Mouse (Mus musculus) midbrain, embryonic 15.5 days (tissue): Measurements from ENCODE around the gene Clstn2. TPM values are rescaled to one million over a fixed set of nuclear protein-coding genes. Genes with fewer than 3 reads are reported as not detected.

Source experiments
- ATAC-seq: fragments of 200-750 bp; cut with Nextera tagmentation; replicated peaks from 2 replicates; pipeline ENCODE4 v1.8.0; 2017; ENCODE audit warnings: moderate TSS enrichment
- H3K27ac ChIP-seq: fragments of 300-500 bp; sonication (generic); 2 replicates; pipeline ENCODE4 v1.5.1; 2015; ENCODE audit warnings: mild to moderate bottlenecking, inconsistent platforms
- H3K27me3 ChIP-seq: fragments of 300-500 bp; sonication (generic); replicated peaks from 2 replicates; pipeline ENCODE4 v1.6.1; 2015; ENCODE audit warnings: inconsistent platforms
- H3K36me3 ChIP-seq: fragments of 300-500 bp; sonication (generic); replicated peaks from 2 replicates; pipeline ENCODE4 v1.6.1; 2015; ENCODE audit warnings: inconsistent platforms
- H3K4me1 ChIP-seq: fragments of 300-500 bp; sonication (generic); 2 replicates; pipeline ENCODE4 v1.6.1; 2015; ENCODE audit warnings: inconsistent platforms
- H3K4me2 ChIP-seq: fragments of 300-500 bp; sonication (generic); 2 replicates; pipeline ENCODE4 v1.6.1; 2015; ENCODE audit warnings: inconsistent platforms, mild to moderate bottlenecking, moderate library complexity
- H3K4me3 ChIP-seq: fragments of 300-500 bp; sonication (generic); 2 replicates; pipeline ENCODE4 v1.5.1; 2015; ENCODE audit warnings: mild to moderate bottlenecking, inconsistent platforms
- H3K9ac ChIP-seq: fragments of 300-500 bp; sonication (generic); 2 replicates; pipeline ENCODE4 v1.6.1; 2015; ENCODE audit warnings: mild to moderate bottlenecking, inconsistent platforms
- H3K9me3 ChIP-seq: fragments of 300-500 bp; sonication (generic); 2 replicates; pipeline ENCODE4 v1.6.1; 2016; ENCODE audit warnings: inconsistent platforms
- WGBS: fragments of 180-500 bp; shearing (Covaris S2); methylation state at CpG from one replicate; pipeline ENCODE4 v1.1.7; 2015; ENCODE audit warnings: mixed read lengths; 5-methylcytosine and 5-hydroxymethylcytosine counted together
- polyA plus RNA-seq: library from polyadenylated mRNA; unstranded; fragments of >200 nt; fragmentation: Nextera tagmentation; extraction: Ambion mirVana; gene quantifications from 2 replicates; pipeline ENCODE4 v1.2.1, GENCODE M21; 2015

Clstn2 gene
- polyA plus RNA-seq, 1 experiment from 2014 or later = 10.9 TPM

DNA sequence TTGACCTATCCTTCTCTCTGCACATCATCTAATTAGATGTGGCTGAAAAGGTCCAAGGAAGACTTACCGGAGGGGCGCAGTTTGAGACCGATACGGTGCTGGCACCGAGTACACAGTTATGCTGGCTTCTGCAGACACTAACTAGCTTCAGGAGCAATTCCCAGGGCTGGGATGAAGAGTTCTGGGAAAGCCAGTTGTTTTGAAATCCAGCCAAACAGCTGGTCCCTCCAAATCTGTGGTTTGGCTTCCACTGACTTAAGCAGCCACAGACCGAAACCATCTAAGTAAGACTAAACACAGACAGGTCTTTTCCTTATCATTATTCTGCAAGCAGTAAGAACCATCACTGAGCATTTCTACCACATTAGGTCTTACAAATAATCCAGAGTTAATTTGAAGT is 558.1 kb downstream of the Clstn2 start:
- WGBS = 92% methylated on average over 6 of the region's 6 CpGs
- no peaks in the 10 kb centered on the region for H3K4me1 ChIP-seq
- no peak overlapping the region for H3K27ac ChIP-seq
- no peaks in the 10 kb centered on the region for H3K36me3 ChIP-seq
- no peaks in the 10 kb centered on the region for H3K27me3 ChIP-seq
- H3K9me3 ChIP-seq = no peaks in the 10 kb centered on the region
- H3K4me3 ChIP-seq = no peak overlapping the region
- H3K9ac ChIP-seq = no peak overlapping the region
- no peak overlapping the region for H3K4me2 ChIP-seq
- no peak for ATAC-seq

DNA sequence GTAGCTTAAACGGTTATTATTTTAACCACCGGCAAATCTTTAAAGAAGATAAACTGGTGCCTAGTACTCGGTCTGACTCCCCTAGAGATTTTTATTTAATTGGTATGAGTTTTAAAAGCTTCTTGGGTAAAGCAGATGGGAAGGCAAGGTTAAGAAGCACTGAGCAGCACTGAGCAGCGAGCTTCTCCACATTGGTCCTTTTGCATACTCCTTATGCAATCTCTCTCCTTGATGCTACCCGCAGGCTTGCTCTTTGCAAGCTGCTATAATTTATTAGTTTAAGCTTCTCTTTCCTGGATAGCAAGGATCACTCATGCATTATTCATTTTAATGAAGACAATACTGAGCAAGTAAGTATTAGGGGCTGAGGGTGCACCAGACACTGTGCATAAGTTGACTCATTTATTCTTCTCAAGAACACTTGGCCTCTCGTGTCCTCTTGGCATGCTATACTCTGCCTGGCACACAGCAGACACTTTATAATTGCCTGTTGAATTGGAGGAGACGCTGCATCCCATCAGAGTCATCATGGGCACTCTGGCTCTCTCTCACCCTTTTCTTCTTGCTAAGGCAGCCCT is 561.9 kb downstream of the Clstn2 start:
- Histone ChIP-seq H3K9ac (no peak overlapping the region), H3K4me2 (no peak overlapping the region), H3K36me3 (no peaks in the 10 kb centered on the region), H3K27me3 (no peaks in the 10 kb centered on the region), H3K27ac (no peak overlapping the region), H3K4me1 (no peaks in the 10 kb centered on the region), H3K9me3 (no peaks in the 10 kb centered on the region), H3K4me3 (no peak overlapping the region)
- peak; percentile 63; the same call in 1 of the 2 replicates for ATAC-seq
- WGBS = 54% methylated on average over 7 of the region's 7 CpGs

DNA sequence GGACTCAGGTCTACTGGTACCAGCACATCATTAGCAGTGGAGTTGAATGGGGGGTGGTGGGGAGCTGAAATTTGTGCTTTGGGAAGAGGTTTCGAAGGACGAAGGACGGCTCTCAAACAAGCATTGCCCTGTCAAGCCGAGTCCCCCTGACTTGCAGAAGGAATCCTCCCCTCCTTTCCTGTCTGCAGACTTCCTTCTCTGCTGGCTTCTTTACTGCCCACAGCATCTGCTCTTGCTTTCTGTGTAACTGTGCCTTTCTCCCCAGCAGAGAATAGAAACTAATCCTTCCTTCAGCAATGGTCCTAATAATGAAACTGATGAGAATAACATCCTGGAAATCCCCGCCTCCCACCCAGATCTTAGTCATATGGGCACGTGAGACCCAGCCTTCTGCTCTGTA is 572.5 kb downstream of the Clstn2 start:
- Histone ChIP-seq H3K9ac (no peak overlapping the region), H3K9me3 (no peaks in the 10 kb centered on the region), H3K27ac (no peak overlapping the region), H3K4me3 (no peak overlapping the region), H3K27me3 (no peaks in the 10 kb centered on the region), H3K4me1 (no peaks in the 10 kb centered on the region), H3K4me2 (no peak overlapping the region), H3K36me3 (no peaks in the 10 kb centered on the region)
- WGBS = 61% methylated on average over 6 of the region's 6 CpGs
- no peak for ATAC-seq

DNA sequence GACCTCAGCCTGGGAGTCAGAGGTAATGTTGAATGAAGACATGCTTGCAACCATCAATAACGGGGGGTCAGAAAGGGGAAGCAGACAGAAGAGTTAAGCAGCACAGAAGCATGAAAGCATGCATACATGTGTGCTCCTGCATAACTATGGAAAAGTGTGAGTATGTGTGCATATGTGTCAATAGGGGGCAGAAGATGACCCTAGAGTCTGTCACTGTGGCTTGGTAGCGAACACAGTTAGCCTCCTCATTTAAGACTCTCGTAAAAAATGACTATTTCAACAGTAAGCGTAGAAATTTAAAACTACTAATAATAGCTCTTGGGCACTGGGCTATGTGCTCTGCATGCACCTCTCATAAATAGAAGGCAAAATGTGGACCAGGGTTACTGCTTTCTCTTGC is 573.2 kb downstream of the Clstn2 start:
- WGBS = 64% methylated on average over 4 of the region's 4 CpGs
- Histone ChIP-seq H3K4me3 (no peak overlapping the region), H3K27me3 (no peaks in the 10 kb centered on the region), H3K4me2 (no peak overlapping the region), H3K4me1 (no peaks in the 10 kb centered on the region), H3K9me3 (no peaks in the 10 kb centered on the region), H3K36me3 (no peaks in the 10 kb centered on the region), H3K27ac (no peak overlapping the region), H3K9ac (no peak overlapping the region)
- ATAC-seq = 0 out of 2 replicates have a peak, but pooled peaks have one; percentile 37

DNA sequence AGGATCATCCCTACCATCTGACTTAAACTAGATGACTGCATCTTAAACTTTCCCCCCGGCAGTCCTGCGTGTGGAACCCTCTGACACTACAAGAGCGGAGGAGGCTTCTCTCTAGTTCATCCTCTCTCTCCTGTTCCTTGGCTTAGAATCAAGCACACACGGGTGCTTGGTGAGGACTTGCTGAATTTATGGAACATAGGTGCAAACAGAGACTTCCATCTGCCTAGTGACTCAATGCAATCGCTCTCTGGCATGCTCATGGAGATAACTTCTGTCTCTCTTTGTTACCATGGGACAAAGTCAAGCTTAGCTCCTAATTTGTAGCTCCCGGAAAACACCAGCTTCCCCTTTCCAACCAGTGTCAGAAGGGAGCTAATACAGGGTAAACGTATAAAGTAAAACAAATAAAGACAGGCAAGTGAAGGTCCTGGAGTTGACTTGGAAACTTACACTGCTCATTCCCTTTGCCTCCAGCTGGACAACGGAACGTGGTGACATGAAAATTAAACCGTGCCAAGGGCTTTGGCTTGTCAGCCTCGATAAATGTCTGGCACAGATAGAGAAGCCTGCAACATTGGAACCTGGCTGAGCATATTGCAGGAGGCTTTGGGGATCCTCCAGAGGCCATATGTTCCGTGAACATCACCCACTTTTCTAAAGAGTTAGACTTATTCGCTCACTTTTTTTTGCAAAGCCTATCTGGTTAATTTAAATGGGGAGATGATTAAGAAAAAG is 583.5 kb downstream of the Clstn2 start:
- ATAC-seq = no peak
- Histone ChIP-seq H3K36me3 (no peaks in the 10 kb centered on the region), H3K9ac (no peak overlapping the region), H3K27me3 (no peaks in the 10 kb centered on the region), H3K9me3 (no peaks in the 10 kb centered on the region), H3K4me2 (no peak overlapping the region), H3K4me1 (no peaks in the 10 kb centered on the region), H3K4me3 (no peak overlapping the region), H3K27ac (no peak overlapping the region)
- 82% methylated on average over 13 of the region's 13 CpGs for WGBS

DNA sequence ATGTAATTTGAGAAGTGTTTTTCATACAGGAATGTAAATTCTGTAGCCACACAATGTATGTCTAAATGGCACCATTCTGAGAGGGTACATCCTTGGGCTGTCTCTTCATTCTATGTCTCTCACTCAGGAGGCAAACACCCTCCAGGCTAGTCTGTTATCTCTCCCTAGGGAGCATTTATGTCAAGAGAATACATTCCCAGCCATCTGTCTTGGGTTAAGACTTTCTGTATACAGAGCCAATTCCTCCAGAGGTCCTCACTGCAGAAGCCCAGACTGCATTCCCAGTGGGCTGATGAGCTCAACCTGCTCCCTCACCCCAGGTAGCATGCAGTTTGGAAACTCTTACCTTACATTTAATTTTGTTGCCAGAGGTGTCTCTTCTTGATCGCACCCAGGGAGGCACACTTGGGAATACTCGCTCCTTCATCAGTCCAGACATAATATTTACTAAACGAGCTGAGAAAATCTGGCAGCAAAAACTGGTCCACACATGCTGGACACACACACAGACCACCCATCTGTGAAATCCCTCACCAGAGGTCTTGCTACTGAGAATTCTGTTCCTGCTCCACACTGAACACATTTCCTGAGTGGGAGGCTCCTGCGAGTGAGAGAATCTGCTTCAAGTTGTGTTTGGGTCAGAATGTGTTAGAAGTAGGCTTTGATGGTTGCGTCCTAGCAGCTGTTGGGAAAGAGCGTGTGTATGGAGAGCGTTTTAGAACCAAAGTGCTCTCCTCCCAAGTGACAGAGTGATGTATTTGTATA is 592.9 kb downstream of the Clstn2 start:
- no peaks in the 10 kb centered on the region for H3K27me3 ChIP-seq
- no peaks in the 10 kb centered on the region for H3K9me3 ChIP-seq
- WGBS = 66% methylated on average over 7 of the region's 7 CpGs
- H3K4me3 ChIP-seq = no peak overlapping the region
- H3K4me2 ChIP-seq = no peak overlapping the region
- no peaks in the 10 kb centered on the region for H3K36me3 ChIP-seq
- no peak overlapping the region for H3K9ac ChIP-seq
- no peaks in the 10 kb centered on the region for H3K4me1 ChIP-seq
- H3K27ac ChIP-seq = no peak overlapping the region
- no peak for ATAC-seq

DNA sequence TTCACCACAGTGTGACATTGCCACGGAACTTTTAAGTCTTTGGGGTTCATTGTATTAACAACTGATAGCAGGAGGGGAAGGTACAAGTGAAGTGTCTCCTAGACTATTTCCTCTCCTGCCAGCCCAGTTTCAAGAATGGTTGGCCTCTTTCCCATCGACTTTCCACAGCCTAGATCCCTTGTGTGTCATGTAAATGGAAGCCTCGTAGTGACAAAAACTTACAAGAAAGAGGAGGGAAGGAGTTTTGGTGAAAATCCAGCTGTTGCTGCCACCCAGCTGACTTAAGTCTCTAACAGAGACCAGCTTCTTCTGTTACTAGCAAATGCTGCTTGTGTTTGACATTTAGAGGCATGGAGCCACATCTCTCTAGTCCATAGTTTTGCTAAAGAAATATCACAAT is 598.3 kb downstream of the Clstn2 start:
- no peak for ATAC-seq
- no peaks in the 10 kb centered on the region for H3K36me3 ChIP-seq
- no peak overlapping the region for H3K4me3 ChIP-seq
- no peaks in the 10 kb centered on the region for H3K4me1 ChIP-seq
- no peaks in the 10 kb centered on the region for H3K9me3 ChIP-seq
- no peak overlapping the region for H3K4me2 ChIP-seq
- H3K27me3 ChIP-seq = no peaks in the 10 kb centered on the region
- no peak overlapping the region for H3K9ac ChIP-seq
- 55% methylated on average over 3 of the region's 3 CpGs for WGBS
- H3K27ac ChIP-seq = no peak overlapping the region

DNA sequence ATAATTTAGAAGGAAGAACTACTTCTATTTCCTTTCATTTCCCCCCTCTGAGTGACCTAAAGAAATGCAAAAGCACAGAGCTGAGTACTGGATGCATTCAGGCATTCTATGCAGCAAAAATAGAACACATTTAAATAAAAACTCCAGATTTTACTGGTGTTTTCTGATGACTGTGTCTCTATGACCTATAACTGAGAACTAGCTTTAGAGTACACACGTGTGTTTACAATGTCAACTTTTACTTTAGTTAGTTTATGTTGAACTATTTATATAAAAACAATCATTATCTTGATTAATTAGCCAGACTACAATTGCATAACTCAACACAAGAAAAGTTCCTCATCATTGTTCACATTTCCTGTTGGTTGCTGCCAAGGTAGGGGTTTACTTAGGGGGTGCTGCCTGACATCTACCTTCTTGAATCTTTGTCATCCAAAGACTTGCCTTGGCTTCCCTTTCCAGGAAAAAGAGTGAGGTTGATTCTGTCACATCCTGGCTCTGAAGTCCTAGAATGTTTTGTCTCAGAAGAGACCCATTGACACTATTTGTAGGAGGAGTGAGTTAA is 603.0 kb downstream of the Clstn2 start:
- Histone ChIP-seq H3K4me3 (no peak overlapping the region), H3K4me1 (no peaks in the 10 kb centered on the region), H3K4me2 (no peak overlapping the region), H3K27ac (no peak overlapping the region), H3K9me3 (no peaks in the 10 kb centered on the region), H3K27me3 (no peaks in the 10 kb centered on the region), H3K9ac (no peak overlapping the region), H3K36me3 (no peaks in the 10 kb centered on the region)
- 87% methylated on average over 1 of the region's 1 CpGs for WGBS
- ATAC-seq = no peak

DNA sequence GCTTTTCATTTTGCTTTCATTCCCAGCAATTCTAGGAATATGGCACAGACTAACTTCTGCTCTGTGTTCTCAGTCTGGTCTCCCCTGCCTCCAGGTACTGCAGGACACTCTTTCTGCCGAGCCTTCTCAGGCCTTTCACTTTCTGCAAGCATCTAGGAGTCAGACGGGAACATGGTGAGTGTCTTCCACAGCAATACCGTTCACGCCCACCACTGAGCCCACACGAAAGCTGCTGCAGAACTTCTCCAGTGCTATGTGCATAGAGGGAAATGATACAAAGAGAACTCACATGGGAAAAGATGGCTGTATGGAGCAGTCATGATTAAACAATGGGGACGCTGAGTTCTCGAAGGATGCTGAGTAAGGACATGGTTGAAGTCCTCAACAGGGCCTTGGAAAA is 604.9 kb downstream of the Clstn2 start:
- ATAC-seq = no peak

DNA sequence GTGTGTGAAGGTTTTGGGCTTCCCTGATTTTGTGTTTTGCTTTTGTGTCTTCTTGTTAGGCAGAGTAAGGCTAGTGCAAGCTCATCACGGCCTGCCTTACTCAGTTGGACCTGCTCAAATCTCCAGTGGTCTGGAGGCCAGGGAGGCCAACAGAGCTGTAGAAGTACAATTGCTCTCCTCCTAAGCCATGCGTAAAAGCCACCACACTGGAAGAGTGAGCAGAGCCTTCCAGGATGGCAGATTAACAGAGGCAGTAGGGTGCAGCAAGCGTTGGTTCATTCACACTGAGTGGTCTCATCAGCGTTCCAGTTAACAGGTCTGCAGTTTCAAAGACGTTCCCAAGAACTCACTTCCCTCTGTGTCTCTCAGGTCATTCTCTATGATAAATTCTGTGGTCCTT is 612.1 kb downstream of the Clstn2 start:
- no peak overlapping the region for H3K27ac ChIP-seq
- H3K9me3 ChIP-seq = no peaks in the 10 kb centered on the region
- H3K4me2 ChIP-seq = no peak overlapping the region
- no peaks in the 10 kb centered on the region for H3K27me3 ChIP-seq
- ATAC-seq = no peak
- no peaks in the 10 kb centered on the region for H3K4me1 ChIP-seq
- no peaks in the 10 kb centered on the region for H3K36me3 ChIP-seq
- H3K4me3 ChIP-seq = no peak overlapping the region
- 47% methylated on average over 5 of the region's 5 CpGs for WGBS
- H3K9ac ChIP-seq = no peak overlapping the region

More for the DNA sequence above, 604.9 kb downstream of the Clstn2 start:
- H3K9me3 ChIP-seq = no peaks in the 10 kb centered on the region
- 85% methylated on average over 7 of the region's 7 CpGs for WGBS
- H3K4me1 ChIP-seq = no peaks in the 10 kb centered on the region
- no peak overlapping the region for H3K4me3 ChIP-seq
- H3K9ac ChIP-seq = no peak overlapping the region
- H3K4me2 ChIP-seq = no peak overlapping the region
- H3K36me3 ChIP-seq = no peaks in the 10 kb centered on the region
- no peak overlapping the region for H3K27ac ChIP-seq
- no peaks in the 10 kb centered on the region for H3K27me3 ChIP-seq

DNA sequence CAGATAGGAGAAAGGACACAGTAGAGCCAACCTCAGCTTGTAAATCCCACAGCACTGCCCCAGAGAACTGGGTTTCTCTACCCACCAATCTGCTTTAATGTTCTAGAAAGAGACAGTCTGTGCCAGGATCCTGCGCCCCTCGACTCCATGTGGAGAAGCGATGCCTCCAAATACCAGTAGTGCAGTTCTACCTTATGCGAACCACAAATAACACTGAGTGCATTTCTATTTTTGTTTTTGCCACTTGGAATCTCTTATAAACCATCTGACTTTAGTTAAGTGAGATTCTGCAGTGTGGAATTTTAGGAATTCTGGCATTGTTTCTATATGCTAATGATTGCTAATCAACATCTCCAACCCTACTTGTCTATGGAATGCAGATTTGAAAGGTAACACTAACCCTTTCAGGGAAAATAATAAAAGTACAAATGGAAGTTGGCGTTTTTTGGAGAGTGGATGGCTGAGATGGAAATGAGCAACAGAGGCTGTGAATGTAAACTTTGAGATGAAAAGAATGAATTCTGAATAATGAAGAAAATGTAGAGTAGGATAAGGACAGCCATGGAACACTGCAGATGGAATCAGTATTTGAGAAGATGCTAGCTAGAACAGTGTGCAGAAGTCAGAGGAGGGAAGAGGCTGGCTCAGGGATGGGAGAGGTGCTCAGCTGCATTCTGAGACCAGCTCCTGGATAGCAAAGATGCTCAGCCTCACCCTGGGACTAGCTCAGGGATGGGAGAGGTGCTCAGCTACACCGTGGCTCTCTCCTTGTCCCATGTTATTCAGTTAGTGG is 617.9 kb downstream of the Clstn2 start:
- 84% methylated on average over 6 of the region's 6 CpGs for WGBS
- H3K36me3 ChIP-seq = no peaks in the 10 kb centered on the region
- no peak for ATAC-seq
- no peaks in the 10 kb centered on the region for H3K27me3 ChIP-seq
- no peaks in the 10 kb centered on the region for H3K4me1 ChIP-seq
- H3K27ac ChIP-seq = no peak overlapping the region
- H3K4me3 ChIP-seq = no peak overlapping the region
- H3K4me2 ChIP-seq = no peak overlapping the region
- no peaks in the 10 kb centered on the region for H3K9me3 ChIP-seq
- H3K9ac ChIP-seq = no peak overlapping the region

DNA sequence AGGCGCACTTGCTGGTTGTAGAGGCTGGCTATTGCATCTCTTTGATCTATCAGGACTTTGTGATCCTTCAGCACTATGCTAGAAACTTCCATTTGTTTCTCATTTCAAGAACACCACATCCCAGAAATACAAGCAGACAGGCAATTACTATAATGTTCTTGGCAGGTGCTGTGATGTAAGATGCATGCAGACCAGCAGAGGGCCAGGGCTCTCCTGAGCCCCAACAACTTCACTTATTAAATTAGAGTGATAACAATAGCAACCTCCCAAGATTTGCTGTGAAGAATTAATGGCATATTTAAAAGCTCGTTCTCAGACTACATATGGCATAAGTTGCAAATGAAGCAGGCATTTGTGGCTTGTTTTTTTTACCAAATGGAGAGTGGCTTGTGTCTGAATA is 624.8 kb downstream of the Clstn2 start:
- H3K9ac ChIP-seq = no peak overlapping the region
- H3K9me3 ChIP-seq = no peaks in the 10 kb centered on the region
- no peak overlapping the region for H3K27ac ChIP-seq
- no peaks in the 10 kb centered on the region for H3K4me1 ChIP-seq
- ATAC-seq = no peak
- no peaks in the 10 kb centered on the region for H3K27me3 ChIP-seq
- no peak overlapping the region for H3K4me3 ChIP-seq
- H3K36me3 ChIP-seq = no peaks in the 10 kb centered on the region
- WGBS = 80% methylated on average over 2 of the region's 2 CpGs
- H3K4me2 ChIP-seq = no peak overlapping the region
